Mouse (Mus musculus) CD4-positive, CD25-positive, alpha-beta regulatory T cell (primary cell): Measurements from ENCODE around the gene Slc5a8. TPM values are rescaled to one million over a fixed set of nuclear protein-coding genes. Genes with fewer than 3 reads are reported as not detected.

Experiments
- polyA plus RNA-seq: library from polyadenylated mRNA; unstranded; fragments of 100-300 nt; shearing (Covaris generic); gene quantifications from one replicate; pipeline ENCODE4 v1.2.1, GENCODE M21; 2017

The Slc5a8 gene
- not detected for polyA plus RNA-seq

GRCm38 (mm10) chr10:88885632-88886090 is at the start of gene Slc5a8:
Gene Slc5a8, plus strand, starts transcription at chr10:88885992.

Other genes starting within 250 kb of the Slc5a8 start
- 2.0 TPM for gene Spic, start 201.0 kb upstream of the Slc5a8 start, polyA plus RNA-seq
- 79.7 TPM for gene Arl1, start 155.1 kb upstream of the Slc5a8 start, polyA plus RNA-seq
- 19.7 TPM for gene Utp20, start 59.2 kb upstream of the Slc5a8 start, polyA plus RNA-seq